Mouse (Mus musculus) liver, postnatal 0 days (tissue): ENCODE data around the gene Gm3952. TPM values are rescaled to one million over a fixed set of nuclear protein-coding genes. Genes with fewer than 3 reads are reported as not detected.
A peak's percentile ranks its signal among the peaks of the same experiment; 100 is the strongest.

ENCODE experiments used
- ATAC-seq: fragments of 200-750 bp; cut with Nextera tagmentation; 2 replicates; pipeline ENCODE4 v1.8.0; 2017; ENCODE audit warnings: mild to moderate bottlenecking, moderate library complexity
- DNase-seq: peaks from one replicate; pipeline ENCODE4 v3.0.0-alpha.2; 2016
- H3K27ac ChIP-seq: fragments of 300-500 bp; sonication (generic); 2 replicates; pipeline ENCODE4 v1.5.1; 2014; ENCODE audit warnings: antibody characterized with exemption, moderate library complexity, mild to moderate bottlenecking, low read depth
- H3K27me3 ChIP-seq: fragments of 300-500 bp; sonication (generic); 2 replicates; pipeline ENCODE4 v1.6.1; 2014; ENCODE audit warnings: low read length, control low read depth, mixed read lengths; ENCODE audit not compliant: insufficient read depth
- H3K36me3 ChIP-seq: fragments of 300-500 bp; sonication (generic); replicated peaks from 2 replicates; pipeline ENCODE4 v1.6.1; 2014; ENCODE audit warnings: mild to moderate bottlenecking, control low read depth, low read length, moderate library complexity, mixed read lengths; ENCODE audit not compliant: insufficient read depth
- H3K4me1 ChIP-seq: fragments of 300-500 bp; sonication (generic); 2 replicates; pipeline ENCODE4 v1.6.1; 2014; ENCODE audit warnings: antibody characterized with exemption, mild to moderate bottlenecking, control low read depth; ENCODE audit not compliant: insufficient read depth
- H3K4me2 ChIP-seq: fragments of 300-500 bp; sonication (generic); 2 replicates; pipeline ENCODE4 v1.6.1; 2014; ENCODE audit warnings: low read depth, mild to moderate bottlenecking, low read length, moderate library complexity, mixed read lengths
- H3K4me3 ChIP-seq: fragments of 300-500 bp; sonication (generic); 2 replicates; pipeline ENCODE4 v1.5.1; 2014; ENCODE audit warnings: low read depth, low read length
- H3K9ac ChIP-seq: fragments of 300-500 bp; sonication (generic); replicated peaks from 2 replicates; pipeline ENCODE4 v1.6.1; 2014; ENCODE audit warnings: mild to moderate bottlenecking, moderate library complexity
- H3K9me3 ChIP-seq: fragments of 300-500 bp; sonication (generic); 2 replicates; pipeline ENCODE4 v1.6.1; 2016; ENCODE audit warnings: mild to moderate bottlenecking, control low read depth, low read length, mixed read lengths
- CTCF ChIP-seq: sonication (generic); IDR thresholded peaks from 2 replicates; pipeline ENCODE4 v1.5.1; 2016; ENCODE audit warnings: antibody characterized with exemption, low read depth
- EP300 ChIP-seq: IDR thresholded peaks from 2 replicates; pipeline ENCODE4 v1.6.1; 2016; ENCODE audit warnings: antibody characterized with exemption, low read depth, mild to moderate bottlenecking
- WGBS: fragments of 180-500 bp; shearing (Covaris S2); extraction: QIAGEN DNeasy Blood & Tissue Kit; methylation state at CpG from one replicate; pipeline ENCODE4 v1.1.7; 2014; ENCODE audit not compliant: insufficient replicate concordance; 5-methylcytosine and 5-hydroxymethylcytosine counted together
- polyA plus RNA-seq: library from polyadenylated mRNA; unstranded; fragments of >200 nt; fragmentation: Nextera tagmentation; extraction: Ambion mirVana; gene quantifications from 2 replicates; pipeline ENCODE4 v1.2.1, GENCODE M21; 2015

Gm3952 gene
- polyA plus RNA-seq, 1 experiment from 2014 or later, result not detected

- Histone ChIP-seq H3K36me3 (peaks cover 62% of the 10 kb centered on the region), H3K4me3 (no peak overlapping the region), H3K27me3 (no peaks in the 10 kb centered on the region), H3K27ac (no peak overlapping the region), H3K9ac (no peak overlapping the region), H3K4me1 (no peaks in the 10 kb centered on the region), H3K9me3 (no peaks in the 10 kb centered on the region), H3K4me2 (no peak overlapping the region)
- no peak; the same call in 1 of the 2 replicates for ATAC-seq
- no peak for TF ChIP-seq EP300
- TF ChIP-seq CTCF, result peak; percentile 63
- WGBS, result 41% methylated on average over 1 of the region's 1 CpGs
- DNase-seq, result no peak
Measured at GRCm38 (mm10) chr8:128724819-128725218, 73.7 kb downstream of the Gm3952 start.

- Histone ChIP-seq H3K27ac (no peak overlapping the region), H3K9me3 (no peaks in the 10 kb centered on the region), H3K27me3 (no peaks in the 10 kb centered on the region), H3K4me2 (no peak overlapping the region), H3K36me3 (peaks cover 72% of the 10 kb centered on the region), H3K4me3 (no peak overlapping the region), H3K9ac (no peak overlapping the region), H3K4me1 (no peaks in the 10 kb centered on the region)
- ATAC-seq (no peak), DNase-seq (no peak)
- TF ChIP-seq EP300 (no peak), CTCF (no peak)
Measured at GRCm38 (mm10) chr8:128716184-128716583, 82.3 kb downstream of the Gm3952 start.

GRCm38 (mm10) chr8:128709261-128709660, 89.2 kb downstream of the Gm3952 start:
- peaks cover 56% of the 10 kb centered on the region for H3K36me3 ChIP-seq
- DNase-seq (peak; percentile 86), ATAC-seq (peak; percentile 64; the same call in 1 of the 2 replicates)
- H3K27ac ChIP-seq, result no peak overlapping the region
- whole genome bisulfite sequencing, result 49% methylated on average over 3 of the region's 3 CpGs
- no peak overlapping the region for H3K4me2 ChIP-seq
- no peaks in the 10 kb centered on the region for H3K9me3 ChIP-seq
- no peaks in the 10 kb centered on the region for H3K4me1 ChIP-seq
- no peaks in the 10 kb centered on the region for H3K27me3 ChIP-seq
- H3K9ac ChIP-seq, result no peak overlapping the region
- no peak overlapping the region for H3K4me3 ChIP-seq
- TF ChIP-seq EP300 (no peak), CTCF (peak; percentile 94)

- Histone ChIP-seq H3K36me3 (peaks cover 24% of the 10 kb centered on the region), H3K9ac (no peak overlapping the region), H3K9me3 (no peaks in the 10 kb centered on the region), H3K27ac (no peak overlapping the region), H3K4me2 (no peak overlapping the region), H3K4me1 (no peaks in the 10 kb centered on the region), H3K27me3 (no peaks in the 10 kb centered on the region), H3K4me3 (no peak overlapping the region)
- TF ChIP-seq CTCF (no peak), EP300 (no peak)
- no peak for ATAC-seq
- WGBS, result 88% methylated on average over 2 of the region's 2 CpGs
- DNase-seq, result no peak
Measured at GRCm38 (mm10) chr8:128704836-128705235, 93.7 kb downstream of the Gm3952 start.

GRCm38 (mm10) chr8:128704376-128704775, 94.1 kb downstream of the Gm3952 start:
- DNase-seq (no peak), ATAC-seq (no peak)
- TF ChIP-seq EP300 (no peak), CTCF (no peak)
- Histone ChIP-seq H3K9ac (no peak overlapping the region), H3K27ac (no peak overlapping the region), H3K9me3 (no peaks in the 10 kb centered on the region), H3K36me3 (peaks cover 23% of the 10 kb centered on the region), H3K4me1 (no peaks in the 10 kb centered on the region), H3K4me3 (no peak overlapping the region), H3K4me2 (no peak overlapping the region), H3K27me3 (no peaks in the 10 kb centered on the region)
- WGBS, result 83% methylated on average over 1 of the region's 1 CpGs

GRCm38 (mm10) chr8:128697945-128698344, 100.5 kb downstream of the Gm3952 start:
- Histone ChIP-seq H3K27ac (no peak overlapping the region), H3K4me3 (no peak overlapping the region), H3K27me3 (no peaks in the 10 kb centered on the region), H3K4me2 (no peak overlapping the region), H3K9ac (no peak overlapping the region), H3K9me3 (no peaks in the 10 kb centered on the region), H3K4me1 (peaks cover 16% of the 10 kb centered on the region), H3K36me3 (no peaks in the 10 kb centered on the region)
- 60% methylated on average over 3 of the region's 3 CpGs for WGBS
- ATAC-seq, result no peak
- no peak for TF ChIP-seq CTCF
- TF ChIP-seq EP300, result no peak
- no peak for DNase-seq
